Mouse (Mus musculus): ENCODE data around the gene Itm2b. TPM values are rescaled to one million over a fixed set of nuclear protein-coding genes. Genes with fewer than 3 reads are reported as not detected.

Itm2b gene
- polyA plus RNA-seq, 1 experiment = 1,793 TPM

GRCm38 (mm10) chr14:73390196-73390595, 5.1 kb upstream of the Itm2b start:
- H3K27ac ChIP-seq (ENCODE audit: insufficient read depth, low read length) = no peak overlapping the region
- no peaks in the 10 kb centered on the region for H3K27me3 ChIP-seq (ENCODE audit: control insufficient read depth, insufficient read depth, low read length)
- WGBS = 98% methylated on average over 2 of the region's 2 CpGs
- no peaks in the 10 kb centered on the region; the same call in 1 of the 2 replicates for H3K4me1 ChIP-seq (ENCODE audit: control insufficient read depth, insufficient read depth, low read length)
- TF ChIP-seq CTCF (IDR thresholded peaks at IDR 0.05; ENCODE audit: borderline replicate concordance, insufficient read depth, low read depth, low read length) (no peak), POLR2A (IDR thresholded peaks at IDR 0.05; ENCODE audit: borderline replicate concordance, insufficient read depth, low read length) (no peak)
- no peak overlapping the region for H3K4me3 ChIP-seq (replicated peaks; ENCODE audit: insufficient read depth, low read depth, low read length)
- DNase-seq = no peak

GRCm38 (mm10) chr14:73389059-73389458, 4.0 kb upstream of the Itm2b start:
- no peak for DNase-seq
- Histone ChIP-seq H3K4me1 (ENCODE audit: control insufficient read depth, insufficient read depth, low read length) (no peaks in the 10 kb centered on the region; the same call in 1 of the 2 replicates), H3K27ac (ENCODE audit: insufficient read depth, low read length) (0 out of 2 replicates have a peak overlapping the region, but pooled peaks have one; percentile 26), H3K27me3 (ENCODE audit: control insufficient read depth, insufficient read depth, low read length) (no peaks in the 10 kb centered on the region), H3K4me3 (replicated peaks; ENCODE audit: insufficient read depth, low read depth, low read length) (no peak overlapping the region)
- 89% methylated on average over 7 of the region's 7 CpGs for WGBS
- TF ChIP-seq POLR2A (IDR thresholded peaks at IDR 0.05; ENCODE audit: borderline replicate concordance, insufficient read depth, low read length) = no peak
- no peak for TF ChIP-seq CTCF (IDR thresholded peaks at IDR 0.05; ENCODE audit: borderline replicate concordance, insufficient read depth, low read depth, low read length)

- Histone ChIP-seq H3K4me3 (replicated peaks; ENCODE audit: insufficient read depth, low read depth, low read length) (no peak overlapping the region), H3K4me1 (ENCODE audit: control insufficient read depth, insufficient read depth, low read length) (no peaks in the 10 kb centered on the region; the same call in 1 of the 2 replicates), H3K27me3 (ENCODE audit: control insufficient read depth, insufficient read depth, low read length) (no peaks in the 10 kb centered on the region), H3K27ac (ENCODE audit: insufficient read depth, low read length) (no peak overlapping the region)
- WGBS = 64% methylated on average over 7 of the region's 7 CpGs
- no peak for TF ChIP-seq POLR2A (IDR thresholded peaks at IDR 0.05; ENCODE audit: borderline replicate concordance, insufficient read depth, low read length)
- TF ChIP-seq CTCF (IDR thresholded peaks at IDR 0.05; ENCODE audit: borderline replicate concordance, insufficient read depth, low read depth, low read length) = no peak
- DNase-seq = no peak
Measured at GRCm38 (mm10) chr14:73388546-73388945, 3.5 kb upstream of the Itm2b start.

- TF ChIP-seq CTCF (IDR thresholded peaks at IDR 0.05; ENCODE audit: borderline replicate concordance, insufficient read depth, low read depth, low read length) (no peak), POLR2A (IDR thresholded peaks at IDR 0.05; ENCODE audit: borderline replicate concordance, insufficient read depth, low read length) (no peak)
- 34% methylated on average over 5 of the region's 5 CpGs for WGBS
- peak overlapping the region; percentile 81 for H3K27ac ChIP-seq (ENCODE audit: insufficient read depth, low read length)
- DNase-seq = no peak
- no peaks in the 10 kb centered on the region for H3K27me3 ChIP-seq (ENCODE audit: control insufficient read depth, insufficient read depth, low read length)
- no peak overlapping the region for H3K4me3 ChIP-seq (replicated peaks; ENCODE audit: insufficient read depth, low read depth, low read length)
- peaks cover 2% of the 10 kb centered on the region; the same call in 1 of the 2 replicates for H3K4me1 ChIP-seq (ENCODE audit: control insufficient read depth, insufficient read depth, low read length)
Measured at GRCm38 (mm10) chr14:73386493-73386892, 1.4 kb upstream of the Itm2b start.

GRCm38 (mm10) chr14:73385720-73386374, 758 bp upstream of the Itm2b start:
- H3K27me3 ChIP-seq (ENCODE audit: control insufficient read depth, insufficient read depth, low read length) = no peaks in the 10 kb centered on the region

GRCm38 (mm10) chr14:73384546-73384912, 560 bp downstream of the Itm2b start:
- WGBS = under 1% methylated on average over 13 of the region's 13 CpGs
- Histone ChIP-seq H3K27ac (ENCODE audit: insufficient read depth, low read length) (peak overlapping the region; percentile 100), H3K4me1 (ENCODE audit: control insufficient read depth, insufficient read depth, low read length) (peaks cover 10% of the 10 kb centered on the region; the same call in 1 of the 2 replicates), H3K27me3 (ENCODE audit: control insufficient read depth, insufficient read depth, low read length) (no peaks in the 10 kb centered on the region), H3K4me3 (replicated peaks; ENCODE audit: insufficient read depth, low read depth, low read length) (peak overlapping the region; percentile 94)
- no peak for TF ChIP-seq POLR2A (IDR thresholded peaks at IDR 0.05; ENCODE audit: borderline replicate concordance, insufficient read depth, low read length)
- no peak for TF ChIP-seq CTCF (IDR thresholded peaks at IDR 0.05; ENCODE audit: borderline replicate concordance, insufficient read depth, low read depth, low read length)
- DNase-seq = peak in 1 of 2 experiments; percentile 80

More at GRCm38 (mm10) chr14:73385720-73386374, 758 bp upstream of the Itm2b start:
- peak overlapping the region; percentile 94 for H3K4me3 ChIP-seq (replicated peaks; ENCODE audit: insufficient read depth, low read depth, low read length)
- 34% methylated on average over 2 of the region's 2 CpGs for WGBS
- TF ChIP-seq CTCF (IDR thresholded peaks at IDR 0.05; ENCODE audit: borderline replicate concordance, insufficient read depth, low read depth, low read length) (no peak), POLR2A (IDR thresholded peaks at IDR 0.05; ENCODE audit: borderline replicate concordance, insufficient read depth, low read length) (peak; percentile 25; the same call in 1 of the 2 replicates)
- peaks cover 3% of the 10 kb centered on the region; the same call in 1 of the 2 replicates for H3K4me1 ChIP-seq (ENCODE audit: control insufficient read depth, insufficient read depth, low read length)
- peak overlapping the region; percentile 94; the same call in 1 of the 2 replicates for H3K27ac ChIP-seq (ENCODE audit: insufficient read depth, low read length)
- peak in 1 of 2 experiments; percentile 60 for DNase-seq

GRCm38 (mm10) chr14:73383746-73384145, 1.3 kb downstream of the Itm2b start:
- Histone ChIP-seq H3K27me3 (ENCODE audit: control insufficient read depth, insufficient read depth, low read length) (no peaks in the 10 kb centered on the region), H3K4me3 (replicated peaks; ENCODE audit: insufficient read depth, low read depth, low read length) (peak overlapping the region; percentile 94), H3K27ac (ENCODE audit: insufficient read depth, low read length) (peak overlapping the region; percentile 93; the same call in 1 of the 2 replicates), H3K4me1 (ENCODE audit: control insufficient read depth, insufficient read depth, low read length) (peaks cover 12% of the 10 kb centered on the region; the same call in 1 of the 2 replicates)
- TF ChIP-seq POLR2A (IDR thresholded peaks at IDR 0.05; ENCODE audit: borderline replicate concordance, insufficient read depth, low read length) (no peak), CTCF (IDR thresholded peaks at IDR 0.05; ENCODE audit: borderline replicate concordance, insufficient read depth, low read depth, low read length) (no peak)
- WGBS = 2% methylated on average over 2 of the region's 2 CpGs
- no peak for DNase-seq

- Histone ChIP-seq H3K27me3 (ENCODE audit: control insufficient read depth, insufficient read depth, low read length) (no peaks in the 10 kb centered on the region), H3K27ac (ENCODE audit: insufficient read depth, low read length) (peak overlapping the region; percentile 97), H3K4me3 (replicated peaks; ENCODE audit: insufficient read depth, low read depth, low read length) (peak overlapping the region; percentile 93), H3K4me1 (ENCODE audit: control insufficient read depth, insufficient read depth, low read length) (peaks cover 20% of the 10 kb centered on the region; the same call in 1 of the 2 replicates)
- 1% methylated on average over 9 of the region's 9 CpGs for WGBS
- DNase-seq = peak; percentile 90 to 93
- peak; percentile 65; the same call in 1 of the 2 replicates for TF ChIP-seq POLR2A (IDR thresholded peaks at IDR 0.05; ENCODE audit: borderline replicate concordance, insufficient read depth, low read length)
- no peak for TF ChIP-seq CTCF (IDR thresholded peaks at IDR 0.05; ENCODE audit: borderline replicate concordance, insufficient read depth, low read depth, low read length)
Measured at GRCm38 (mm10) chr14:73382699-73383098, 2.4 kb downstream of the Itm2b start.
